Mouse (Mus musculus) spleen, postnatal 36 days (tissue): ENCODE measurements around the gene Dcaf7.
A peak's percentile ranks its signal among the peaks of the same experiment; 100 is the strongest.
"Not testable (repeated sequence)": the region's sequence is repeated elsewhere in the genome, so short reads cannot be mapped to it uniquely, and the experiment has no call there.

Experiments used
- DNase-seq, 2 experiments: peaks; one replicate each; pipeline ENCODE4 v3.0.0; 2022; ENCODE audit warnings: low spot score in 2 of 2, mixed read lengths in 1 of 2

Dcaf7 gene

DNA sequence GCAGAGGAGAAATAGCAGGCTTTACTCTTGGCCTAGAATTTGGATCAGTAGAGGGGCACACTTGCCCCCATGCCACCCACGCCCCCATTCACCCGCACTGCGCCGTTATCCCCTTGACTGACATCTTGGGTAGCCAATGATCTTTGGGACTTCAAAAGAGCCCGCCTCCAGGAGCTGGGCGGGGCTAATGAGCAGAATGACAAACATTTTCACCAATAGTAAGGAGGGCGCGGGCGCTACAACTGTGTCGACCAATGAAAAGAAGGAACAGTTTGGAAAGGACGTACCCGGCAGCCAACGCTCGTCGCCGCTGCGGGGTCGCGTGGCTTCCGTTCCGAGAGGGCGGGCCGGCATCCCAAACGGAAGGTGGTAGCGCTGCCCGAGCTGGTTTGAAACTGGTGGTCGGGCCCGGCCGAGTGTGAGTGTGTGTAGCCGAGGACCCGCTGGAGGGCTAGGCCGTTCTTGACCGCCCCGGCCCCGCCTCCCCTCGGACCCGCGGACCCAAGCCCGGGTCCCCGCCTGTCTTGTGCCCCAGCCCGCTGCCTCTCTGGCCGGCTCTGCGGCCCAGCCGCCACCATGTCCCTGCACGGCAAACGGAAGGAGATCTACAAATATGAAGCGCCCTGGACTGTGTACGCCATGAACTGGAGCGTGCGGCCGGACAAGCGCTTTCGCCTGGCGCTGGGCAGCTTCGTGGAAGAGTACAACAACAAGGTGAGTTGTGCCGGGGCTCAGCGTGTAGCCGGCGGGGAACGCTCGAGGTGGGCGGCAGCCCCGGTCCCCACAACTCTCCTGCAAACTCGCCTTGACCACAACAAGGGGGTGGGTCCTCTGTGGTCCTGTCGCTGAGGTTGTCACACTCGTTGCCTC is at the start of gene Dcaf7:
TSS of gene Dcaf7 (plus strand) at position 325 of the 870 bp plus-strand sequence.
- peak; percentile 96 to 98 for DNase-seq

DNA sequence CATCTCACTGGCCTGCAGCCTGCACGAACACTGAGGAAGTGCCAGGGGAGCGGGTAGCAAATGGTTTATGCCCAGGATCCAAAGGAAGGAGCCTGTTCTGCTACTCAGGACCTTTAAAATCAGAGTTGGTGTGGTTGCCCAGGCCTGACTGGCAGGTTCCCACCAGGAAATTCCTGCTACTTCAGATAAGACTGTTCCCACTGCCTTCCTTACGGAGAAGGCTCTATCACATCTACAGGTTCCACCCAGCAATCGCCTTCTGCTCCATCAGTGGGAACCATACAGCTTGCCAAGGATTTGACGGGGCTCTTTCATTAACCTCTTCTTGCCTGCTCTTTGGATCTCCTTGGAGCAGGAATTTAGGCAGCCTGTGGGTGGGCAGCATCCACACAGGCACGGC is 49.2 kb upstream of the Dcaf7 start:
- no peak for DNase-seq

GRCm38 (mm10) chr11:105989446-105989845 is 47.2 kb upstream of the Dcaf7 start:
- DNase-seq: no peak

GRCm38 (mm10) chr11:105990231-105990630 is 46.4 kb upstream of the Dcaf7 start:
- DNase-seq: no peak

GRCm38 (mm10) chr11:105994375-105994774 is 42.3 kb upstream of the Dcaf7 start, which contains the start of gene Ace3:
Ace3 (plus strand) TSS chr11:105994675.
- DNase-seq: no peak

GRCm38 (mm10) chr11:106000062-106000461 is 36.6 kb upstream of the Dcaf7 start:
- no peak for DNase-seq

DNA sequence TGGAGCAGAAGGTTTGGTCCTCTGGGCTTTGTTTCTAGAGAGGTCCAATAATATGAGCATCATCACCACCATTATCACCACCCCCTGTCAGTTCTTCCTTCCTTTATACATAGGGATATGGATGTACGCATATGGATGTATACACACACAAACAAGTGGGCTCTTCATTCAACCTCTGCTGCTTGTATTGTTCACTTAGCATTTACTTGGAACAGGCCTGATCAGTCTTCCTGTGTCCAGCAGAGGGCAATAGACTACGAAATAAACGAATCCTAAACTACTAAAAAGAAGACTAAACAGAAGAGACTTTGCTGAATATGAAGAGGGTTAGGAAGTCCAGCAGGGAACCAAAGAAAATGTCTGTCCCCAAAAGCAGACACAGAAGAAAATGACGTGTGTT is 35.0 kb upstream of the Dcaf7 start:
- DNase-seq: no peak

DNA sequence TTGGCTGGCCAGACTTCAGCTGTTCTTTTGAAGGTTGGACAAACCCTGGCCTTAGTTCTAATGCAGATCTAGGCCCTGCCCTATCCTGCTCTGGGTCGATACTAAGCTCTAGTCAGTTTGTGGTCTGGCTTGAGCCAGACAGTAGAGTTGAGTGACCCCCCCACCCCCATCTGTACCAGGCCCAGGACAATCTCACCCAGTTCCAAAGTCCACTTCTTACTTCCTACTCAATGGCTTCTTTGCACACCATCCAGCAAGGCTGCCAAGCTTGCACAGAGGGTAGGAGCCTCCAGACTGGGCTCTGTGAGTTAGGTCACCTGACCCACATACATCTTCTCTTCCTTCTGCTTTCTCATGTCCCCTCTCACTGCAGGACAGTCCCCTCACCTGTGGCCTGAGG is 32.1 kb upstream of the Dcaf7 start:
- no peak for DNase-seq

DNA sequence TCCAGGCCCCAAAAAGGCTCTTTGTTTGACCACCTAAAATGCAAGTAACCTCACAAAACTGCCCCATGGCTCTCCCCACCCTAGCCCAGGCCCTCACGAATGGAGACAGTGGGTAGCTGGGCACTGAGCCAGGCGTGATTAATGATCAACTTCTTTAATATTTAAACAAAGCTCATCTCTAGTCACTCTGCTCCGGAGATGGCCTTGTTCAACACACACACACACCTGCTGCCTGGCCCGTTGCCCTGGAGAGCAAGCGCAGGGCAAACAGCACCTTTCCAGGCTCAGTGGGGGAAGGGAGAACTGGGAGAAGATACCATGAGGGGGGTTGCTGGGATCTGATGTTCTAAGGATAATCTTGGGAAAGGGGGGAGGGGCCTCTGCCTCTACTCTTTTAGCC is 30.7 kb upstream of the Dcaf7 start:
- no peak for DNase-seq

DNA sequence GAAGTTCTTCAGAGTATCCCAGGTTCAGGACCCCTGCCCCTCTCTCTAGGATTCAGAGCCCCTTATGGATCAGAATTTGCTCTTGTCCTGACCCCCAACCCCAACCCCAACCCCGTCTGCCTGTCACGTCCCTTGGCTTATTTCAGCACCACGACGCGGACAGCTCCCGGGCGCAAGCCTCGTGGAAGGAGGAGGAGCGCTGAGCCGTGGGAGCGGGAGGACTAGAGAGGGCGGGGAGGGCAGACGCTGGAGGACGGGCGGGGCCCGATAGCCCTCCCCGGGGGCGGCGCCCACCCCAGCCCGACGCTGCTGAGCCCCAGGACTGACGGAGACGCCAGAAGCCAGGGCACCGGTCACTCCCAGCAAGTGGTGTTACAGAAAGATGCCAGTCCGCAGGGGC is 28.9 kb upstream of the Dcaf7 start, which contains the start of gene Kcnh6:
TSS of gene Kcnh6 (plus strand) at position 304 of the 400 bp plus-strand sequence.
- peak; percentile 38 to 50 for DNase-seq

GRCm38 (mm10) chr11:106012711-106013110 is 24.0 kb upstream of the Dcaf7 start:
- no peak for DNase-seq

DNA sequence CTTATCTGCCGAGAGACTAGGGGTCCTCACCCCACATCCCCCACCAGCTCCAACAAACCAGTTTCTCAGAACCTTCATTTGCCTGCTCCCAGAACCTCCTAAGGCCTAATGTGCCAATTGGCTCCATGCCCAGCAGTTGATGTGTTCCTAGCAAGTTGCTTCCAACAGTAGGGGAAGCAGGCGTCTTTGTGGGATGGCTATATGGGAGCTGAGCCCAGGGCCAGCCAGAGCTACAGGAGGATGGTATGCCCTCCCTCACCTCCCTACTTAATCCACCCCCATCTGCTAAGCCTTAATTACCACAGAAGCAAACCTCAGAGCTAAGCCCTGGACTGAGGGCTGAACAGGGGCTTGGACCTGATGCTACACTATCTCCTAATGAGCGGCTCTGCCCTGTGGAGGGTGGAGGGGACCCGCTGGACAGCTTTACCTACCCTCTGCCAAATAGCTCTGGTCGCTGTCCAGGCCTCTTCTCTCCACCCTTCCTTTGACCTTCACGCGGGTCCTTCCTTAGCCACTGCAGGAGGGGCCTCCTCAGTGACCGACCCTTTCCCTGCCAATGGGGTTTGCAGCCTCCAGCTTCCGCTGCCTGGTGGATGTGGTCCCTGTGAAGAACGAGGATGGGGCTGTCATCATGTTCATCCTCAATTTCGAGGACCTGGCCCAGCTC is 23.0 kb upstream of the Dcaf7 start:
- no peak for DNase-seq

DNA sequence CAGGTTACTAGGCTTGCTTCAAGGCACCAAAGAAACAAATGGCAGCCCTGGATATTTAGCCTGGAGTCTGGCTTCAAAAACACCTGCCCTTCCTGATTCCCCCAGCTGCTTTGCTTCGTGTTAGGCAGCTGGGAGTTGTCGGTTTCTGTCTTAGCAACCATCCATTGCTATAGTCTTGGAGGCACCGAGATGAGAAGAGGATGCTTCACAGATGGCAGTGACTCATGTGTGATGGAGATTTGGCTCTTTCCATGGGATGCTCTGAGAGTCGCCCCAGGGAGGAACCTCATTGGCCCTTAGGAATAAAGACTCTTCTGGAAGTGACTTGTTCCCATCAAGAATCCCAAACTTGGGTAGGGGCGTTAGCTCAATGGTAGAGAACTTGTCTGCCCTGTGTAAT is 20.2 kb upstream of the Dcaf7 start:
- no peak for DNase-seq

DNA sequence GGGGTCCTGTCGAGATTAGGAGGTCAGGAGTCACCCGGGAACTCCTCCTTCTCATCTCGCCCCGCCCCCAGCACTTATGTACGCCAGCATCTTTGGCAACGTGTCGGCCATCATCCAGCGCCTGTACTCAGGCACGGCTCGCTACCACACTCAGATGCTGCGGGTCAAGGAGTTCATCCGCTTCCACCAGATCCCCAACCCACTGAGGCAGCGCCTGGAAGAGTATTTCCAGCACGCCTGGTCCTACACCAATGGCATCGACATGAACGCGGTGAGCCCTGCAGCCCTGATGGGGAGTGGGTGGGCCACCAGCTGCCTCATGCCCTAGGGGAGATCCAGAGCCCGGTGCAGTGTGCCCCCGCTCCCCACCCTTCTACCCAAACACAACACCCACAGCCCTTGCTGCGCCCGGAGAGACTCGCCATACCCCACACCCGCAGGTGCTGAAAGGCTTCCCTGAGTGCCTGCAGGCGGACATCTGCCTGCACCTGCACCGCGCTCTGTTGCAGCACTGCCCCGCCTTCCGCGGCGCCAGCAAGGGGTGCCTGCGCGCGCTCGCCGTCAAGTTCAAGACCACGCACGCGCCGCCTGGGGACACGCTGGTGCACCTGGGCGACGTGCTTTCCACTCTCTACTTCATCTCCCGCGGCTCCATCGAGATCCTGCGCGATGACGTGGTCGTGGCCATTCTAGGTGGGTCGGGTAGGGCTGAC is 16.5 kb upstream of the Dcaf7 start:
- no peak for DNase-seq

GRCm38 (mm10) chr11:106025774-106026173 is 10.9 kb upstream of the Dcaf7 start:
- no peak for DNase-seq

DNA sequence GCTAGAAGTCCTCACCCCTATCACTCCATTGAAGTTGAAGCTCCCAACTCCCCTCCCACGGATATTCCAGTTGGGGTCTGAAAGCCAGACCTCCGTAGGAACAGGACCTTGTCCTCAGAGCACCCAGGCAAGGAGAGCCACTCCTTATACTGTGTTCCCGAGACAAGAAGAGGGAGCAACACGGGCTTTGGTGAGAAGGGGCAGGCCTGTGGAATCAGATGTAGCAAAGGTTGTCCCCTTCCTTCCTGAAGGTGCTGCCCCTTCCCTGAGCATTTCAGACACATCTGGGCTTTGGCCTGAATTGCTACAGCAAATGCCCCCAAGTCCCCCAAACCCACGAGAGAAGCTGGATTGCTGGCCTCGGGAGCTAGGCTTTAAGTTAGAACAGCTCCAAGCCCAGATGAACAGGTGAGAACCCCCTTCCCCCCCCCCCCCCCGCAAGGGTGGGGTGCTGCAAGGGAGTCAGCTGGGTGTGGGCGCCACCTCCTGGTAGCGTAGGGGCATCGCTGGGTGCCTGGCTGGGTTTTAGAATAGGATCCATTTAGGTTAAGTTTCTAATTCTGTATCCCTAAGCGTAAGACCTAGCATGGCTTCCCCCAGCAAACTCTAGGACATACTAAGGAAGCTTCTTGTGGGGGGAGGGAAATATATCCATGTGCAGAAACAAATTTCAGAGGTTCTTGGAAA is 10.1 kb upstream of the Dcaf7 start:
- peak; percentile 29 to 59 for DNase-seq

DNA sequence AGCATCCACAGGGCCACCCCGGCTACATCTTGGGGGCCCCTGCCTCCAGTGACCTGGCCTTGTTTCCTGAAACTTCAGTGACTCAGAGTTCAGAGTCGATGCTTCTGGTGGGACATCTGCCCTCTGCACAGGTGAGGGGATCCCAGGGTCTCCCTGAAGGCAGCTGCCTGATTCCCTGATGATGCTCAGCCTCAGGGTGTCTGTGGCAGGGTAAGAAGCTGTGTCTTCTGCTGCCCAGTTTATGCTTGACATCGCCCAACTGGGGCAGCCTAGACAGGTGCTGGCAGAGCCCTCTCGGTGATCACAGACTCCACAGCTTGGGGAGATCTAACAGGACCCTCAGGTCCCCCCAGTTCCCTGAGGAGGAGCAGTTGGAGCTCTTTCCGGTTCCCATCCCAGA is 9.1 kb upstream of the Dcaf7 start:
- DNase-seq: no peak

- not testable (repeated sequence) for DNase-seq
These were observed 4.6 kb upstream of the Dcaf7 start for GRCm38 (mm10) chr11:106032074-106032473.

- DNase-seq: peak; percentile 48 to 59
These were observed 3.2 kb upstream of the Dcaf7 start for GRCm38 (mm10) chr11:106033491-106033919.

DNA sequence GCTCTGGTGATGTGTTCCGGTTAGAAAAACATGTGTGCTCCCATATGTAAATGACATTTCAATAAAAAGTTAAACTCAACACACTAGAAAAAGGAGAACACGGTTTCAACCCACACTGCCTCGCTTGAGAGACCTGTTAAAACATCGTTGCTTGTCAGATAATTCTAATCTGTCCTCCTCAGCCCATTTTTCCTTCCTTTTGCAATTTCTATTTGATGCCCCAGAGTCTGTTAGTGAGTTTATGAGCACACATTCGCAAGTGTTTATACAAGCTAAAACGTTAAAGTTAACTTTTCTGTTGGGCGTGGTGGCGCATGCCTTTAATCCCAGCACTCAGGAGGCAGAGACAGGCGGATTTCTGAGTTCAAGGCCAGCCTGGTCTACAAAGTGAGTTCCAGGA is 1.7 kb upstream of the Dcaf7 start:
- no peak for DNase-seq

DNA sequence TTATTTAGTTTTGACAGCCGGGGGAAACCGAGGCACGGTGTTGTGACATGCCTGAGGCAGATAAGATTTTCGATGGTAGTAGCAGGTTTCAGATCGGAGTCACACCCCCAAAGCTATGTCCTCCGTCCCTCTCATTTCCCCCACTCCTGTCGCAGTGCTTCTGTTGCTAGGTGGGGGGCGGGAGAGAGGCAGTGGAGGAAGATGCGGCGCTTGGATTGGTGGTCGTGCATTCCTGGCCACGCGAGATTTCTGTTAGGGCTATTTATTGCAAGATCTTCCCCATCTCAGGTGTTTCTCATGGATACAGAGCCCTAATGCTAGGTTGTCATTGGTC is 713 bp downstream of the Dcaf7 start:
- DNase-seq: peak in 1 of 2 experiments; percentile 34

DNA sequence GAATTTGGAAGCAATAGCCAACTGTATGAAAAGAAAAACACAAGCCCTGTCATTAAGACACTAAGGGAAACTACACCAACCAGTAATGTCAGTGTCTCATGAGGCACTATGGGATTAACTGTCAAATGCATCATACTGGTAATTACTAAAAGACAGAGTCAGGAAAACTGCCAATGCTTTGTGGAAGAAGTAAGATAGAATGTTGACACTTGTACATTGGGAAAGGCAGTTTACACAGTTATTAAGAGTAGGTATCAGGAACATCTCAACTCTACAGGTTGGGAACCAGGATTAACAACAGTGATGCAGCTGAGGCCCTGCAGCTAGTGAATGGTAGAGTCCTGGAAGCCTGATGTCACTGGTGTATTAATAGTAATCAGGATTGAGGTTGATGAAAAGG is 7.7 kb downstream of the Dcaf7 start:
- no peak for DNase-seq
